Mouse (Mus musculus) stomach, embryonic 14.5 days (tissue): ENCODE measurements at regions not wholly inside any gene's neighbourhood (a gene's known extent, or its start where the extent isn't known, plus 50 kb on each side); places are given as distances from the start of the nearest gene placed in this dataset.

Experiments
- ATAC-seq: fragments of 200-750 bp; cut with Nextera tagmentation; 2 replicates; pipeline ENCODE4 v1.8.0; 2017; ENCODE audit warnings: low read depth, moderate TSS enrichment; ENCODE audit not compliant: insufficient number of reproducible peaks, insufficient read depth, low FRiP score
- H3K27ac ChIP-seq: fragments of 300-500 bp; sonication (generic); 2 replicates; pipeline ENCODE4 v1.5.1; 2014; ENCODE audit warnings: mild to moderate bottlenecking, low read length, moderate library complexity, mixed read lengths
- H3K27me3 ChIP-seq: fragments of 300-500 bp; sonication (generic); 2 replicates; pipeline ENCODE4 v1.6.1; 2014; ENCODE audit warnings: low read length, control low read depth, mixed read lengths; ENCODE audit not compliant: control insufficient read depth, insufficient read depth
- H3K36me3 ChIP-seq: fragments of 300-500 bp; sonication (generic); 2 replicates; pipeline ENCODE4 v1.6.1; 2014; ENCODE audit warnings: mild to moderate bottlenecking, control low read depth, low read length, moderate library complexity, mixed read lengths; ENCODE audit not compliant: control insufficient read depth, insufficient read depth
- H3K4me1 ChIP-seq: fragments of 300-500 bp; sonication (generic); 2 replicates; pipeline ENCODE4 v1.6.1; 2014; ENCODE audit warnings: low read length, control low read depth, mixed read lengths; ENCODE audit not compliant: control insufficient read depth, insufficient read depth
- H3K4me2 ChIP-seq: fragments of 300-500 bp; sonication (generic); replicated peaks from 2 replicates; pipeline ENCODE4 v1.6.1; 2014; ENCODE audit warnings: low read depth, low read length, control low read depth
- H3K4me3 ChIP-seq: fragments of 300-500 bp; sonication (generic); 2 replicates; pipeline ENCODE4 v1.5.1; 2014; ENCODE audit warnings: low read depth, low read length, control low read depth
- H3K9ac ChIP-seq: fragments of 300-500 bp; sonication (generic); replicated peaks from 2 replicates; pipeline ENCODE4 v1.6.1; 2014; ENCODE audit warnings: low read depth, mild to moderate bottlenecking, control low read depth, low read length, moderate library complexity, mixed read lengths
- H3K9me3 ChIP-seq: fragments of 300-500 bp; sonication (generic); 2 replicates; pipeline ENCODE4 v1.6.1; 2016; ENCODE audit warnings: low read depth, low read length, control low read depth; ENCODE audit not compliant: control insufficient read depth
- WGBS: fragments of 180-500 bp; shearing (Covaris S2); extraction: QIAGEN DNeasy Blood & Tissue Kit; methylation state at CpG from one replicate; pipeline ENCODE4 v1.1.7; 2014; 5-methylcytosine and 5-hydroxymethylcytosine counted together

DNA sequence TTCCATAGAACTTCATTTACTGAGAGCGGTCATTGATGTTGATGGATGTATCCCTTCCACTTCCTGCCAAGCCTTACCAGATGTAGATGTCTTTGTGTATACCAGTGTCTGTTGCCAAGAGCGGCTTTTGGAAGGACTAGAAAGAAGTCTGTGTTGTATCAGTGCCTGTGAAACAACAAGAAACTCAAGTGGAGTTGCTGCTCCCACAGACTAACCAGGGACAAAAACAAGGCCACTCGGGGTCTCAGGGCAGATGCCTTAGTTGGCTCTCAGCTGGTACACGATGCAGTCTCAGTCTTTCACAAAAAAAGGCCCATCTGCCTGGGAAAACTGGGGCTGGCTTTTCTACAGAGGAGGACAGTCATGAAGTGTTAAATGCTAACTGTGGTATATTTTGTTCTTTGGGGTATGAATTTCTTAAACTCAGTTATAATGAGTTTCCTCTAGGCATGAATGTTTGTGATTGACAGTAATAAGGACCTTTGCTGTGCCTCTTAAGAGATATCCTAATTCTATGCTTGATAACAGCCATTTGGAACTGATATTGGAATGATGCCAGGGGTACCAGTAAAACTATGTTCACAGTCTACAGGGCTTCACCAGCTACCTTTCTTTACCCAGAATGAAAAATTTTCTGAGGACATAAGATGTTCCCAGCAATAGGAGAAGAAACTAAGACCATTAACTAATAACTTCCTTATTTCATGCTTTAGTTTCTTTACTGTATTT, 75.6 kb upstream of the Csl start:
- WGBS, result 48% methylated on average over 4 of the region's 4 CpGs
- no peaks in the 10 kb centered on the region for H3K4me1 ChIP-seq
- H3K36me3 ChIP-seq, result no peaks in the 10 kb centered on the region
- no peaks in the 10 kb centered on the region for H3K9me3 ChIP-seq
- H3K9ac ChIP-seq, result no peak overlapping the region
- no peak overlapping the region for H3K4me2 ChIP-seq
- no peak overlapping the region for H3K4me3 ChIP-seq
- no peak overlapping the region for H3K27ac ChIP-seq
- peak; percentile 69; the same call in 1 of the 2 replicates for ATAC-seq
- no peaks in the 10 kb centered on the region for H3K27me3 ChIP-seq

DNA sequence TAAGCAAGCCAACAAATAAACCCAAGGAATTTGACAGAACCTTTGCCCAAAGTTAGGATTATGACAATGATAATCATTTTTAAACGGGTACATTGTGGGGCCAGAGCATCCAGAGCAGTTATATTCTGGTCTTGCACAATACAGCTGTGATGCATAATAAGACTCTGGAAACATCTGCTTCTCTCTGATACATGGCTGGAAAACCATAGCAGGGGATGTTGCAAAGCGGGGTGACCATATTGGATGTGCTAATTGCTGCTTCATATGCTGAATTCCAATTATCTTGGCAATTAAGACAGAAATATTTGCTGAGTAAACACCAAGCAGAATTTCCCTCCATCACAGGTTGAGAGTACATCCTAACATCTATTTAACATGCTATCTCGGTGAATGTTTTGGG, 70.5 kb upstream of the Csl start:
- Histone ChIP-seq H3K36me3 (no peaks in the 10 kb centered on the region), H3K9me3 (no peaks in the 10 kb centered on the region), H3K27me3 (no peaks in the 10 kb centered on the region), H3K27ac (no peak overlapping the region), H3K4me3 (no peak overlapping the region), H3K9ac (no peak overlapping the region), H3K4me1 (no peaks in the 10 kb centered on the region), H3K4me2 (no peak overlapping the region)
- 77% methylated on average over 3 of the region's 3 CpGs for WGBS
- ATAC-seq, result no peak

DNA sequence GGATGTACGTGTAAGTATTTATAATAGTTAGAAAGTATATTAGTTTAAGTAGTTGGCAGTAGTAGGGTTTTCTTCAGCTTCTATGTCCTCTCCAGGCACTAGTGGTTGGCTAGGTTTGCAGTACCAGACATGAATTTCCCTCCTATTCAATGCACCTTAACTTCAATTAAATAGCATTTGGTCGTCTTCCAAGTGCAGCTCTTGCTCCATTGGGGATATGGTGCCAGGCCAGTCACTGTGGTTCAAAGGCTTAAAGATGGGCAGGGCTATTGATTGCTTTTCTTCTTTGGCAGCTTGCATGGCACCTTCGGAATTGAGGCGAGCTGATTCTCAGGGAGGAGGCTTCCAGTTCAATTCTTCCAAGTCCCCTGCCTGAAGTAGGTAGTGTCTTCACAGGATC, 68.0 kb upstream of the Csl start:
- no peak overlapping the region for H3K27ac ChIP-seq
- no peak overlapping the region for H3K4me2 ChIP-seq
- no peaks in the 10 kb centered on the region for H3K36me3 ChIP-seq
- H3K27me3 ChIP-seq, result no peaks in the 10 kb centered on the region
- ATAC-seq, result no peak
- H3K4me3 ChIP-seq, result no peak overlapping the region
- H3K4me1 ChIP-seq, result no peaks in the 10 kb centered on the region
- H3K9ac ChIP-seq, result no peak overlapping the region
- WGBS, result 82% methylated on average over 4 of the region's 4 CpGs
- H3K9me3 ChIP-seq, result no peaks in the 10 kb centered on the region

DNA sequence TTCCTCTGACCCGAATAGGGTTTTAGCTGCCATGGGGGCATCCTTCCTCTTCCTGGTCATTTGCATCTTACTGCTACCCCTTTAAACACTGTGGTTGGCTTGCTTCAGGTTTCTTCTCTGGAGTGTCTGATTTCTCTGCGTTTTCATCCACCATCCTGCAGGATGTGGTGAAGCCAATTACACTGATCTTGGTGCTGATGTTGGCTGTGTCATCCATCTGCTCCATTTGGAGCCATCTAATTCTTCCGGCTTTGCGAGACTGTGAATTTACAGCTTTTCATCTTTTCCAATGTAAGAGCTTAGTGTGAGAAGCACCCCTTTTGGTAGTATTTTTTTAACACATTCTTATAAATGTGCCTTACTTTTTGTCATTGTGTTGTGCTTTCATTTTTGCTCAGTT, 66.4 kb upstream of the Csl start:
- H3K4me3 ChIP-seq, result no peak overlapping the region
- 87% methylated on average over 4 of the region's 4 CpGs for WGBS
- ATAC-seq, result no peak

DNA sequence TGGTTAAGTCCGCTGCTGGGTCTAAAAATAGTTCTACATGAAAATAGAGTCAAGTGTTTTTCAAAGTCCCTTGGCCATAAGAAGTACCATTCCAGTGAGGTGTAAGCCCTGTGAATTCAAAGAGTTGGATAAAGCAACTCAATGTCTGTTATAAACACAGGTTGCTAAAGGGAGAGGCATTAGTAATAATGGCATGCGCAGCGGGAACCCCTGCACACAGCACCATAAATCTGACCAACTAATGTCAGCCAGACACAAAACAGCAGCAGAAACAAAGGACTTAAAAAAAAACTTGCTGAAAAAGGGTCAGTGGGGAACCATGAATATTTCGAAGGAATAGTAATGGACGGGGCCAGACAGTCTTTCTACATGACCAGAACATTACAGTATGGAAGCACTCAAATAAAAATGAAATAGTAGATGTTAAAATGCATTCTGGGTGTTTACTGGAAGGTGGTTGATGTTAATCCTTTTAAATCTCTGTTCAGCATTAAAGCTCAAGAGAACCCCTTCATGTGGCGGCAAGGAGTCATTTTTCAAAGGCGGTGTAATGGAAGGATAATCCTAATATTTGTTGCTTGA, 52.7 kb upstream of the Csl start:
- 40% methylated on average over 7 of the region's 7 CpGs for WGBS
- no peaks in the 10 kb centered on the region for H3K9me3 ChIP-seq
- H3K4me3 ChIP-seq, result no peak overlapping the region
- H3K4me1 ChIP-seq, result no peaks in the 10 kb centered on the region
- H3K36me3 ChIP-seq, result no peaks in the 10 kb centered on the region
- no peak overlapping the region for H3K27ac ChIP-seq
- peak; percentile 65; the same call in 1 of the 2 replicates for ATAC-seq
- H3K4me2 ChIP-seq, result no peak overlapping the region
- H3K27me3 ChIP-seq, result no peaks in the 10 kb centered on the region
- no peak overlapping the region for H3K9ac ChIP-seq

More for the DNA sequence above, 66.4 kb upstream of the Csl start:
- Histone ChIP-seq H3K4me2 (no peak overlapping the region), H3K36me3 (no peaks in the 10 kb centered on the region), H3K9ac (no peak overlapping the region), H3K27me3 (no peaks in the 10 kb centered on the region), H3K4me1 (no peaks in the 10 kb centered on the region), H3K9me3 (no peaks in the 10 kb centered on the region), H3K27ac (no peak overlapping the region)

DNA sequence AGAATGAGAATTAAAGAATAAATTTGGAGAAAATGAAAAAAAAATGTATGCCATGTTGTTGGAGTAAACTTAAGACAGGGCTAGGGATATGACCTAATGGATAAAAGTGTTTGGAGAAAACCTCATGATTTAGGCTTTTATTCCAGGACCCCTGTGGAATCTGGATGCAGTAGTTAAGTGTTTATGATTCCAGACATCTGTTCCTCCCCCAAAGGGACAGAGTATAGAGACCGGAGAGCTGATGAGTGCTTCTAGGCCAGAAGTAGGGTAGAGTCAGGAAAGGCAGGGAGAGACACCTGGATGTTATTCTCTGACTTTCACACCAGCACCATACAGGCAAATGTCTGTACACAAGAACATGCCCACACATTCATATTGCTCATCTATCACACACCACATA, 52.0 kb upstream of the Csl start:
- no peak for ATAC-seq
- Histone ChIP-seq H3K4me3 (no peak overlapping the region), H3K9ac (no peak overlapping the region), H3K4me1 (no peaks in the 10 kb centered on the region), H3K27ac (no peak overlapping the region), H3K27me3 (no peaks in the 10 kb centered on the region), H3K4me2 (no peak overlapping the region), H3K36me3 (no peaks in the 10 kb centered on the region), H3K9me3 (no peaks in the 10 kb centered on the region)
- WGBS, result 52% methylated on average over 1 of the region's 1 CpGs
